Mouse (Mus musculus): ENCODE measurements at regions not wholly inside any gene's neighbourhood (a gene's known extent, or its start where the extent isn't known, plus 50 kb on each side); places are given as distances from the start of the nearest gene placed in this dataset.

DNA sequence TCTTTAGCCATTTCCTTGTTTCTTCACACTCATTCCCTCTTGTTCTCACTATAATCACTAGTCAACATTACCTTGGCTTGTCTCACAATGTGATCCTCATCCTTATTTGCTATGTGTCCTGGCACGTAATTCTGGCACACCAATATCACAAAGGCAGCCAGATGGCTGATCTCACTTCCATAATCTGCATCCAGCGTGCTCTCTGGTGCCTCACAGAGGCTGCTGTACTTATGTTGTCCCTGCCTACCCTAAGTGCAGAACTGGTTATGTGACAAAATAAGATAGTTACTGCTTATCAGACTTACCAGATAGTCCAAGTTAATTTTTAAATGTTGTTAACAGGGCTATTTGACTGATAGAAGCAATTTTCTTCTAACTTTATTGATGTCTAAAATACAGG lies 301.1 kb upstream of the Zwint start:
- no peak for TF ChIP-seq CTCF (IDR thresholded peaks at IDR 0.05; ENCODE audit: low read depth)
- TF ChIP-seq EP300 (optimal IDR thresholded peaks at IDR 0.05), result no peak

All from stomach, postnatal 0 days (tissue).